Mouse (Mus musculus) embryo, embryonic 9.5 days (tissue): Measurements from ENCODE around the gene Cdk17.

Experiments
- DNase-seq: peaks from one replicate; pipeline ENCODE4 v3.0.0-alpha.2; 2017; ENCODE audit errors: extremely low spot score

Gene Cdk17

GRCm38 (mm10) chr10:93261981-93262499 is 101.4 kb downstream of the Cdk17 start:
- DNase-seq: no peak

DNA sequence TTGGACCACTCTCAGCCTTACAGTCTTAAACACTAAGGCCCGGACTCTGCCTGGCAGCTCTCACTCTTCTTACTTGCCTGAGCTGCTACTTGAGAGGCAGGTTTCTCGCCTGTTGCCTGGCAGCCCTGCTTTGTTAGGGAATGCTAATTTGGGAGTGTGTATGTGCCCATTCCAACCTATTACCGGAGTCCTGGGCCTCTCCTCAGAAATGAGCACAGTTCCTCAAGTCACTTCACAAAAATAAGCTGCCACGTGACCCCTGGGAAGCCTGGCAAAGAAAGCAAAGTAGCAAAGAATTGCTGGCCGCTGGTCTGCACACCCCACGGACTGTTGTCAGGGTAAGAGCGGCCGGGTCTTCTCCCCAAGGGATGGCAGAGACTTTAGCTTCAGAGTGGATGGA is 102.8 kb downstream of the Cdk17 start:
- no peak for DNase-seq

GRCm38 (mm10) chr10:93264001-93264400 is 103.3 kb downstream of the Cdk17 start:
- no peak for DNase-seq

DNA sequence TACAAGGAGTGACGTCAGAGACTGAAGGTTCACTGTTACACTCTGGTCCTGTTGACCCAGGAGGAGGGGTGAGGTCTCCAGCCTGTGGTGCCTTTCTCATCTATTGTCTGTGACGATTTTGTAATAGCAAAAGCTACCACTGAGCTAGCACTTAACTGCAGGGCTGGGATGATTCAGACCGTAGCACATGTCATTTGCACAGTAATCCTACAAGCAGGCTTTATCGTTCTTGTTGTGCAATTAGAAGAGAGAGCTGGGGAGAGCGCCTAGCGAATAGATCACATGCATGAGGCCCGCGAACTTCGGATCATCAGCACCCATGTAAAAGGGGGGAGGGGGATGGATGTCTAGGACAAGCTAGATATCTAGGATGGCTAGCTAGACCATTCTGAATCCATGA is 105.2 kb downstream of the Cdk17 start:
- DNase-seq: no peak

DNA sequence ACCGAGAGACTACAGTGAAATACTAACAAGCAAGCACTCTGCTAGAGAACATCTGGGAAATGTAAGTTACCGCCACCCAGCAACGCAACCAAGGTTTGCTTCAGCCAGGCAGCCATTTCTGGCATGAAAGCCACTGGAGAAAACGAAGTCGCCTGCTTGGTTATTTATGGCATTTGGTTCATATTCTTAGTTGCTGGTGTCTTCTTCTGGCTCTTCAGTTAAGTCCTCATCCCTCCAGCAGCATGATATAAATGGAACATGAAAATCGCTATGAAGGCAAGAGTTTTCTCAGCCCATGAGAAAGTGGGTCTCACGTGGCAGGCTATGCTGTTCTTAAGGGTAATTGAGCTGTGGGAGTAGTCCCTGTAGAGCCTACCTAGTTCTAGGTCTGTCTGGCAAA is 105.8 kb downstream of the Cdk17 start:
- DNase-seq: no peak

- no peak for DNase-seq
Measured at GRCm38 (mm10) chr10:93267509-93267908, 106.8 kb downstream of the Cdk17 start.

- no peak for DNase-seq
Measured at GRCm38 (mm10) chr10:93268339-93268738, 107.7 kb downstream of the Cdk17 start.

- no peak for DNase-seq
Measured at GRCm38 (mm10) chr10:93269744-93270143, 109.1 kb downstream of the Cdk17 start.

DNA sequence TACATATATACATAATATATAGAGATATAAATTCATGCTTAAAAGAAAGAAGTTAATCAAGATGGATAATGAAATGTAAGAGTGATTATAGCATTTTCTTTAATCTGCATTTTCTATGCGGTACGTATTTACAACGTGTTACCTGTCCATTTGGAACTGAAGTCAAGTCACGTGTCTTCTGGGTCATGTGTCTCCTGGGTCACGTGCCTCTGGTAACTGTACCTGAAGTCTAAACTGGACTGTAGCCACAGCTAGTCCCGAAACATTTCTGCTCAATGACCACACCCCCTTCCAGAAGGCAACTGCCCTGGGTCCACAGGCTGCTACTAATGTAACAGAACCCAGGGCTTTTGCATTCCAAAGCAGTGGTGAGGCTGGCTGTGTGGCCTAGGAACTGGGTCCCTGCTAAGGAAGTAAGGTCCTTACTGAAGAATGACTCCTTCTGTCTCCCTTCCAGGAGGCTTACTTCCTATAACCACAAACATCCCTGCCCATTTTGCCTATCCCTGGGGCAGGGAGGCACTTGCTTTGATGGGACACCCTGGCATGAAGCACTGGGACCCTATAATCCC is 110.3 kb downstream of the Cdk17 start:
- DNase-seq: no peak

GRCm38 (mm10) chr10:93271831-93272230 is 111.2 kb downstream of the Cdk17 start:
- DNase-seq: no peak

- no peak for DNase-seq
Measured at GRCm38 (mm10) chr10:93272986-93273982, 112.6 kb downstream of the Cdk17 start.

- DNase-seq: no peak
Measured at GRCm38 (mm10) chr10:93274277-93274696, 113.6 kb downstream of the Cdk17 start.

DNA sequence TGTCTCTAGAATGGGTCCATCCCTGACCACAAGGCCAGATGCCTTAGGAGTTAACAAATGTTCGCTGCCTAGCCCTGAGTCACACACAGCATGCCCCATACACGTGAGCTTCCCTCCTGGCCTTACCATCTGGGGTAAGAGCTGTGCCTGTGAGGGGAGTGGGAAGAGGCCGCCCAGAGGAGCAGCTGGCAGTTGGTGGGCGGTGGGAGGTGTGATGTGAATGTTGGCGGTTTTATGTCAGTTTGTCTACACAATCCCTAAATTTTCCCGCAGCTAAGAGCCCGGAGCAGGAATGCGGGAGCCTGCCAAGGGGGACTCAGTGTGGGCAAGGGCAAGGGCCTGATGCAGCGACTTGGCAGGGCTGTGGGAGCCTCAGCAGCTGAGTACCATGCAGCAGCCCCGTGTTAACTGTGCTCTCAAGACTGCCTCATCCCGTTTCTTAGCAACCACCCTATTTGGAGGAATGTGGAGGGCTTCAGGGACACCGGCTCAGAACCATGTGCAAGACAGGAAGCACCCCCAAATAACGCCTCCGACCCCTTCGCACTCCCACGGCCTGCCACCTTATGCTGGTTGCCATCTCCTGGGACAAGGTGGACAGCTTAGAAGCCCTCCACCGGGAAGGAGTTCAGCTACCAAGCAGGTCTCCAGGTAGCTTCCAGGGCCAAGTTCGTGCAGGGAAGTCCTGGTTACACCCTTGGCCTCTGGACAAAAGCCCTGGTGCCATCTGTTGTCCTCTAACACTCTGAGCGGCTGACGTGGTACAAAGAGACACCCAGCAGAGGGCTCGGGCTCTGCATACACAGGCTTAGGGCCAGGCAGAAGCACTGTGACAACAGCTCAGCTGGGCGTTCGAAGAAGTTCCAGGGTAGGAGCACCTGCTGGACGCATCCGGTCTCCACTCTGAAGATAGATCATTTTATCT is 114.8 kb downstream of the Cdk17 start:
- no peak for DNase-seq

GRCm38 (mm10) chr10:93276349-93276763 is 115.7 kb downstream of the Cdk17 start:
- peak; percentile 53 for DNase-seq

DNA sequence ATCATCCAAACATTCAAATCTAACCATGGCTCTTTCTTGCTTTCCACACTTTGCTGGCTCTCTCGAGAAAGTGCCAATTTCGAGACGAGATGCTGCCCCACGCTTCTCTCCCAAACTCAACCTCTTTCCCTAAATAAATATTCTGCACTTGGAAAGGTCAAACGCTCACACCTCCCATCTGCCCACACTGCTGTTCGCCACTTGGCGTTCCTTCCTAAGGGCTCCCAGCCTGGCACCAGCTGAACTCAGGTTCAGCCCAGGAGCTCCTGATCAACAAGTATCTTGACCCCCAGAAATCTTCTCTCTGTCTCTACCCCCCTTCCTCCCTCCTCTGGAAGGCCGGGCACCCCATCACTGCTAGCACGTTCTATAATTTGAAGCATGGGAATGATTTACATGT is 116.2 kb downstream of the Cdk17 start:
- no peak for DNase-seq

GRCm38 (mm10) chr10:93278361-93278760 is 117.7 kb downstream of the Cdk17 start:
- DNase-seq: no peak

GRCm38 (mm10) chr10:93279062-93279461 is 118.4 kb downstream of the Cdk17 start:
- no peak for DNase-seq

- DNase-seq: no peak
Measured at GRCm38 (mm10) chr10:93280586-93280985, 119.9 kb downstream of the Cdk17 start.

DNA sequence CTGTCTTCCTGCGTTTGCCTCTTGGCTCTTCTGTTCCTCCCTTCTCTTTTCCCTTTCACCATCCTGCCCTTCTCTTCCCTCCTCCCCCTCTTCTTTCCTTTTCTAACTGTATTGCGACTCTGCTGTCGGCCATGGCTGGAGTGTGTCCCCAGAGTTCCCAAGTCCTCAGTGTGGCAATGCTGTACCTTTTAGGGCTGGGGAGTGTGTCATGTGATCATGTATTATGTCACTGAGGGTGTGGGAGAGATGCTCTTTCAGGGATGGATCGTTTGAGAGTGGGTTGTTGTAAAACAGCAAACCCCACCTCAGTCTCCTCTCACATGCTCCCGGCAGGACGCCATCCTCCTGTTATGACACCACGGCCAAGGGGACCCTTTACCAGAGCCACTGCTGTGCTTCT is 120.4 kb downstream of the Cdk17 start:
- DNase-seq: no peak

DNA sequence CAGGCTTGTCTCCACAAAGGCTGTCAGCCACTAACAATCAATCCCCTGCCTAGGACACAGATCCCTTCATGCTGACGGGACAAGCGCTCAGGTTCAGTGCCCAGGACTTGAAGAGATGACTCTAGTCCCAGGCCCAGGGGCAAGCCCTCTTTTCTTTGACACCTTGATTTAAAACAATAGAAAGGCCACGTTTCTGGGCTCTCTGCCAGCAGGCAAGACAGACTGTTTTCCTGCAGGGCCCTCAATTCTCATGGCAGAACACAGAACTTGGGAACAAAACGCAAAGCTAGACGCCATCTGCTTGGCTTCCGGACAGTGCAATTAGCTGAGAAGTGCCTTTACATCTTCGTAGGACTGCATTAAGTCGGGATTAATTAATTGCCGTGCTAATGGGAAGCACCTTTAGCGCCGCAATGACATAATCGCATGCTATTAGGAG is 121.9 kb downstream of the Cdk17 start:
- DNase-seq: no peak

GRCm38 (mm10) chr10:93283258-93283657 is 122.6 kb downstream of the Cdk17 start:
- no peak for DNase-seq

GRCm38 (mm10) chr10:93285489-93285888 is 124.8 kb downstream of the Cdk17 start:
- no peak for DNase-seq
